Mouse (Mus musculus) E14TG2a.4 (cell line): Measurements from ENCODE around the gene Nenf.

ENCODE experiments used
- CTCF ChIP-seq: conservative IDR thresholded peaks from 2 replicates; pipeline ENCODE4 v1.5.1; 2014; ENCODE audit warnings: low read length
- NANOG ChIP-seq: IDR thresholded peaks from 2 replicates; pipeline ENCODE4 v1.6.1; 2014; ENCODE audit warnings: borderline replicate concordance, low read length, mixed read lengths
- POU5F1 ChIP-seq: IDR thresholded peaks from 2 replicates; pipeline ENCODE4 v1.6.1; 2014; ENCODE audit warnings: low read length, borderline replicate concordance

DNA sequence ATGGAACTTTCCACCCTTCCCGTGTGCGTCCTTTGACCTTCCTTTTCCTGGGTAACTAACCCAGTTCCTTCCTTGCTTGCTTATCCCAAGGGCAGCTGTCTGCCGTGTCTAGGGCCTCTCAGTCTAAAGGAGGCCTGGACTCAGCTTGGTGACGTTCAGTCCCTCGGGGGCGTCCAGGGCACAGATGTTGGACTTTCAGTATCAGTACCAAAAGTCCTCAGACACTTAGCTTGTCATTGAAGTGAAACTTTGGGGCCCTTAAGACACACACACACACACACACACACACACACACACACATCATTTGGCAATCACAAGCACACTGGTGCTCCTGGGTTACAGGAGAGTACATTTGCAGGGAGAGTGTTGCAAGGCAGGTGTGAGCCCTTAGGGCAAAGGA, 13.8 kb downstream of the Nenf start:
- TF ChIP-seq CTCF = no peak
- TF ChIP-seq NANOG = no peak
- no peak for TF ChIP-seq POU5F1
